Mouse (Mus musculus) heart, postnatal 25 days (tissue): Measurements from ENCODE around the gene Nasp. TPM values are rescaled to one million over a fixed set of nuclear protein-coding genes. Genes with fewer than 3 reads are reported as not detected.

ENCODE experiments used
- DNase-seq: peaks from one replicate; pipeline ENCODE4 v3.0.0; 2022; ENCODE audit warnings: low spot score
- intact Hi-C: fragments of 180-260 bp; cut with DNase I; formaldehyde crosslinking; loops from one replicate; pipeline ENCODE4 v1.15.1; 2025
- total RNA-seq, 2 experiments: library from RNA; stranded (reverse); gene quantifications; 2 replicates each; pipeline ENCODE4 v1.2.3; 2021

The Nasp gene
- total RNA-seq, 2 experiments from 2014 or later, result 21.1 to 24.6 TPM

DNA sequence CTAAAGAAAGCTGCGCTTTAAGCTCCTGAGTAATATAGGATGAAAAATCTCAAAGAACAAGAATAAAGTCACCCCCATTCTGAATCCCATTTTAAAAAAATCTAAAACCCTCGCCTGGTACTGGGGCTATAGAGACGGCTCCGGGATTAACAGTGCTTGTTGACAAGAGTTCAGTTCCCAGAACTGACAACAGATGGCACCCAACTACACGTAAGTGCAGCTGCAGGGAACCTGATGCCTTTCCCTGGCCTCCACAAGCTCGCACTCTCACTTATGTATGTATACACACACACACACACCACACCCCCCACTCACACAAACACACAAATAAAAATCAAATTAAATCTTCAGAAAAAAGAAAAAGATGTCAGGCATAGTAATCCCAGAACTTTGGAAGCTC is 16.6 kb upstream of the Nasp start:
- DNase-seq, result no peak
- intact Hi-C loops, result loop anchor here (10.0 kb wide), 1 partner anchor 140 kb away; no protein-coding TSS in a partner anchor

- DNase-seq, result no peak
- intact Hi-C loops, result loop anchor here (10.0 kb wide), 1 partner anchor 143 kb away; no protein-coding TSS in a partner anchor
Measured at GRCm38 (mm10) chr4:116642071-116642470, 14.3 kb upstream of the Nasp start.

DNA sequence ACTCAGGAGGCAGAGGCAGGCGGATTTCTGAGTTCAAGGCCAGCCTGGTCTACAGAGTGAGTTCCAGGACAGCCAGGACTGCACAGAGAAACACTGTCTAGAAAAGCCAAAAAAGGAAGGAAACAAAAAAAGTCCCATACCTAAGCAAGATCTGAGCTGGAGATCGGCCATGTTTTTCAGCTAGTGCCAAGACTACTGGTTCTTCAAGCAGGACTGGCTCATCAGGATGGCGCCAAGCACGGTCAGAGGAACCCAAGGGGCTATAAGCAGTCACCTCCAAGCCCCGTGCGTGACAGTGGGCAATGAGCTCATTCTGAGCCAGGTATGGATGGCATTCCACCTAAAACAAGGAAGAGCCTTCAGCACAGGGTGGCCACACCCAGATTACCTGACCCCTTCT is 11.1 kb upstream of the Nasp start:
- DNase-seq, result no peak
- intact Hi-C loops, result no loop called here

DNA sequence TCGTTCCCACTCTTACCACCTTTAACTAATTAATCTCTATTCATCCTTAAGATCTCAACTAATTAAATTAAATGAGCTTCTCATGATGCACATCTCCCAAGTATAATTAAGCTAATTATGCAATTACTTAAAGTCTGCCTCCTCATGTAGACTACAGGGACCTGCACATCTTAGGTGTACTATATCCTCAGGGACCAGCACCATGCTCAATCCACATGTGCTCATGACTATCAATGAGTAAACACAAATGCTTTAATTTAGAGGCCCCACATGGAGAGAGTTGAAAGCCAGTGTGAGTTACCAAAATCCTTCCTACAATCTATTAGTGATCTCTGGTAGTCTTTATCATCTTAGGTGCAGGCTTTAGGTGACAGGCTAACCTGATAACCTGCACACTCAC is 7.5 kb upstream of the Nasp start:
- intact Hi-C loops, result no loop called here
- no peak for DNase-seq

- DNase-seq, result peak; percentile 84
- intact Hi-C loops, result no loop called here
Measured at GRCm38 (mm10) chr4:116627359-116627716, 403 bp downstream of the Nasp start.

DNA sequence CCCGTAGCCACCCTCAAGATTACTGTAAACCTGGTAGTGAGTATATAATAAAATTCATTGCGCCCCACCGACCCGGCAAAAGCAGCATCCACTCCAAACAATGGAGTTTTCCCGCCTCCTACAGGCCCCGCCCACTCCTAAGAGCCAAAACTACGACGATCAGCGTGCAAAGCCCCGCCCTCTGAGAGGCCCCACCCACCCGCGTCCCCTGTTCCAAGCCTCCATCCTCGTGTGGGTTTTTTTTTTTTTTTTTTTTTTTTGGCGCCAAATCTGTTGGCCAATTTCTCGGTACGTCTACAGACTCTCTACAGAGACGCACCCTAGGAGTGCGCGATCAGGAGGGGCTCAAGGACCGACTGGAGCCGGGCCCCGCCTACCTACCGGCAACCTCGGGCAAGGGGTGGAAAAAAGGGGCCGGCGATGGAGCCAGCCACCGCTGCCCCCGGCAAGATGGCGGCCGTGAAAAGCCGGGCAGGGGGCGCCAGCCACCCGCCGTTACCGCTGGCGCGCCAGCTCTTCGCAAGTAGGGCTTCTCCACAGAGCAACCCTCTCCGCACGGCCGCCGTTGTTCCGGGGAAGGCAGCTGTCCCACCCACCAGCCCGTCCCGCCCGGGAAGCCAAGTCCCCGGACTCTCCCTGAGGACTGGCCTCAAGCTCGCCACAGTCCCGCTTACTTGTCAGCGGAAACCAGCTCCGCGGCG is 933 bp downstream of the Nasp start:
- DNase-seq, result peak; percentile 49
- intact Hi-C loops, result no loop called here

- intact Hi-C loops, result no loop called here
- DNase-seq, result no peak
Measured at GRCm38 (mm10) chr4:116624831-116625230, 2.9 kb downstream of the Nasp start.

DNA sequence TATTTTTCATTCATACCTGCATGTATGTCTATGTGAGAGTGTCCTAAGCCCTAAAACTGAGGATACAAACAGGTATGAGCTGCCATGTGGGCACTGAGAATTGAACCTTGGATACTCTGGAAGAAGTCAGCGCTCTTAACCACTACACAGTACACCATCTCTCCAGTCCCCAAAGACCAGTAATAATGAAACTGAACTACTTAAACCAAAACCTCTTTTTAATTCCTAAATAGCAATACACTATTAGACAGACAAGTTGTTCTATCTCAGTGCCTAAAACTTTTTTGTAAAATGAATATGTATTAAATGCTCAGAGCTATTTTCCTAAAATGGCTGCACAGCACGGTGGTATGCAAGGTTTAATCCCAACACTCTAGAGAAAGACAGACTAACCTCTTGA is 12.5 kb downstream of the Nasp start:
- DNase-seq, result no peak
- intact Hi-C loops, result no loop called here

GRCm38 (mm10) chr4:116612621-116613020 is 15.1 kb downstream of the Nasp start:
- intact Hi-C loops, result no loop called here
- DNase-seq, result no peak

- peak; percentile 76 for DNase-seq
- intact Hi-C loops, result no loop called here
Measured at GRCm38 (mm10) chr4:116596978-116597881, 30.5 kb downstream of the Nasp start.

DNA sequence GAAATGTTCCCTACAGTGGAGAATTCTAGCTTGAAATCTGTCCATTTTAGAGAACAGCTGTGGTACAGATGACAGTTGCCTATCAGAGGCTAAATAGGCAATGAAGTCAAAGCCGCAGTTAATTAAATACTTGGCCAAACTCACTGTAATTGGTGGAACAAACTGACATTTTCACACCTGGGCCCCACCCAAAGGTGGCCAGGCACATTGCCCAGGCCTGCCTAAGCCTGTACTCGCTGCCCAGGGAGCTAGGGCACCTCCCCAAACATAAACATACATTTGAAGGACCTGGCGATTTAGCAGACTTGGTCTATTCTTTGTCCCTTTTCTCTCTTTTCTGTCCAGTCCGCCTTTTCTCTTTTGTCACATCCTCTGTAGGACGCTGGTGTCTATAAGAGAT is 31.4 kb downstream of the Nasp start, which contains the start of gene Ccdc17:
TSS of gene Ccdc17 (plus strand) at position 276 of the 400 bp plus-strand sequence.
- intact Hi-C loops, result no loop called here
- DNase-seq, result no peak

GRCm38 (mm10) chr4:116595793-116596192 is 31.9 kb downstream of the Nasp start:
- intact Hi-C loops, result no loop called here
- no peak for DNase-seq

- no peak for DNase-seq
- intact Hi-C loops, result loop anchor here (5.0 kb wide), 2 partner anchors 51 to 96 kb away; partner anchors contain the start of genes Ipp and Mast2
Measured at GRCm38 (mm10) chr4:116558151-116558882, 69.4 kb downstream of the Nasp start.

DNA sequence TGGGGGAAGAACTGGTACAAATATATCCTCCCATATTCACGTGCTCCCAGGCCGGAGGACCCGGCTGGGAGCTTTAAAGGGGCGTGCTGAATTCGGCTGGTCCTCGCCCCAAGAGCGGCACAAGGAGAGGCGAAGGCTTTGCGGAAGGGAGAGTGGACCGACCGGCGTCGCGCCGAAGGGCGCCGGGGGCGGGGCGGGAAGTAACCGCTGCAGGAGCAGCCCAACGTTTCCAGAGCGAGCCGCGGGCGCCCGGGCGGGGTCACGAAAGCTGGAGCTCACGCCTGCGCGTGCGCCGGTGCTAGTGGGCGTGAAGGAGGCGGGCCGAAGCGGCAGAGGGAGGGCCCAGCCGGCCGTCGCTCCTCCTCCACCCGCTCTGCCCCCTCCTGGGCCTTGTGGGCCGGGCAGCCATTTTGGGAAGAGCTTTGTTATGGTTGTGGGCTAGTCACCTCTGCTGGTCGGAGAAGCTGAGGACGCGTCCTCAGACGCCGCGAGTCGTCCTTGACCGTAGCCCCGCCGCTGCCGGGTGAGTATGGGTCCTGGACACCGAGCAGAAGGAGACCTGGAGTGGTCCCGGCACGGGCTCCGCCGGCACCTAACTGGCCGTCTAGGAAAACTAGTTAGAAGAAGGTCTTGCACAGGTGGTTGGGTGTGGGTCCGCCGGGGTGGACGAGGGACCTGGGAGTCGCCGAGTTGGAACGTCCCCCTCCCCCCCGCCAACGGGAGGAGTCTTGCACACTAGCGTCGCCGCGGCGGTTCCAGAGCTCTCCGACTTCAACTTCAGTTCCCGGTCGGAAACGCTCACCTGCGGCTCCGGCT is 70.2 kb downstream of the Nasp start, which contains the start of gene Gpbp1l1:
TSS of gene Gpbp1l1 (plus strand) at position 353 of the 816 bp plus-strand sequence.
- peak; percentile 96 for DNase-seq
- intact Hi-C loops, result loop anchor here (5.0 kb wide), 2 partner anchors 50 to 95 kb away; partner anchors contain the start of genes Ipp and Mast2

- DNase-seq, result peak; percentile 88
- intact Hi-C loops, result loop anchor here (5.0 kb wide), 2 partner anchors 49 to 94 kb away; partner anchors contain the start of genes Ipp and Mast2
Measured at GRCm38 (mm10) chr4:116556561-116557305, 71.0 kb downstream of the Nasp start.

DNA sequence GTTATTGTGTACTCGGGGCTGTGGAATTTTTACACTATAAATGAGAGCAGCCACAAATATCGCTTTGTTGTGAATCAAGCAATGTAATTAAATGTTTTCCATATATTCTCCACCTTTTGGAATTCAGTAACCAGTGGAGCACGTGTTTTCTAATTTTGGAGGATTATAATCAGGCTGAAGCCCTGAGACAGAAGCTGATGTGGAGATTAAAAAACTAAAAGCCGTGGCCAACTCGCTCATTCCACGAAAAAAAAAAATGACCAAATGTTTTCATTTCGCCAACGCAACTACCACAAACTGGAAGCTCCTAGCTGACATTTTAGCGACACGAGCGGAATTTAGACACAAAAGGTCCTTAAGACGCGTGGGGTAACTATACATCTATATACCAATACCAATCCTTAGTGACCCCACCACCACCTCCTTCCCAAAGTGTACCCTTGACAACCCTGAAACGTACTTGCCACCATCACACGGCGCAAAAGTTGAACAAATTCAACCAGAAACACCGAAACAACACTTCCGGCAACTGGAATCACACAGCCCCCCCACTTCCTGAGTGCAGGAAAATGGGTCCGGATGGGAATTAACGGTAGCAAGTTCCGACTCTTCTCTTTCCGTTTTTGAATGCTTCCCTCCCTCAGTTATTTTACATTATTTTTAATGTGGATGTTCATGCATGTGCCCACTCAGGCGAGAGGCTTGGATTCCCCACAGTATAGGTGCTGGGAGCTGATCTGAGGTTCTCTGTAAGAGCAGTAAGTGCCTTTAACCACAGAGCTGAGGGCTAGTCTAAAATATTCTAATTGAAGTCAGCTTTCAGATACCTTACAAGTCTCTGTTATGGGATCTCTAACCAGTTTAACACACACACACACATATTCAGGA is 72.1 kb downstream of the Nasp start, which contains the start of gene Tmem69:
TSS of gene Tmem69 (minus strand) at position 524 of the 888 bp plus-strand sequence.
- intact Hi-C loops, result loop anchor here (5.0 kb wide), 2 partner anchors 48 to 93 kb away; partner anchors contain the start of genes Ipp and Mast2
- DNase-seq, result peak; percentile 37

- intact Hi-C loops, result no loop called here
- DNase-seq, result no peak
Measured at GRCm38 (mm10) chr4:116553035-116553434, 74.7 kb downstream of the Nasp start.
